Mouse (Mus musculus): Measurements from ENCODE around the gene 4933403O08Rik.

The 4933403O08Rik gene

GRCm38 (mm10) chrX:112238749-112239148 lies at the start of gene 4933403O08Rik:
4933403O08Rik (plus strand) TSS chrX:112239049.
- no peak for DNase-seq (ENCODE audit: low read depth, low spot score)

DNA sequence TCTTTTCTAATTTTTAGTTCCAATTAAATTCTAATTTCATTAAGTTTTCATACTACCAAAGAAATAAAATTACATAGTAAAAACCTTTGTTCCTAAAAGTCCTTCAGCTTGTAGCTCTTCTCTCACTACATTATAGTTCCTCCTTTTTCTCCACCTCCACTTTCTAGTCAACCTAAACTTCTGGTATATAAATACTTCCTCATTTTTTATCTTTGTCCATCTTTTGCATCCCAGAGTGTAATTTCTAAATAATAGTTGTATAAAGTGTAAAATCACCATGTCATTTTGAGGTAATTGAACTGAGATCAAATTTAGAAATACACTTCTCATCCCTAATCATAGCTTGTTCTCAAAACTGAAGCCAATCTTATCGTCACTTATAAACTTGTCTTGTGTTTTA lies 4.1 kb downstream of the 4933403O08Rik start:
- DNase-seq (ENCODE audit: low read depth, low spot score), result no peak

DNA sequence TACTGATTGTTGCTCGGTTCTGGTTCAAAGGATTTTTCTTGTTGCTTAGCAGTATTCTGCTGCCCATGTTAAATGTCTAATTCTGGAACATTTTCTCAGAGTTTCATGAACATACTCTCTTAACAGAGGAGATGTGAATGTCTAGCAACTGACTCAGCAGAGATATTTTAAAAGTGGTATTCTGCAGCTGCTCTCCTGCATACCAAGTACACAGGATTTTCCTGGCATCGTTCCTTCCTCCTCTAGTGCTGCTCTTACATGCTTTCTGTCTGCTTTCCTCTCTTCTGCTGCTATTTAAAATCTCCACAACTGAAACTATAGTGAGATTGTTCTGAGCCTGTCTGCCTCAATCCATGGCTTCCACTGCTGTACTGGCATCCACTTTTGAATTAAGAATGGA lies 16.7 kb downstream of the 4933403O08Rik start:
- no peak for DNase-seq (ENCODE audit: low read depth, low spot score)

GRCm38 (mm10) chrX:112273550-112273949 lies 34.7 kb downstream of the 4933403O08Rik start:
- no peak for DNase-seq (ENCODE audit: low read depth, low spot score)
